Mouse (Mus musculus): ENCODE measurements around the gene Mocs3.

Mocs3 gene

DNA sequence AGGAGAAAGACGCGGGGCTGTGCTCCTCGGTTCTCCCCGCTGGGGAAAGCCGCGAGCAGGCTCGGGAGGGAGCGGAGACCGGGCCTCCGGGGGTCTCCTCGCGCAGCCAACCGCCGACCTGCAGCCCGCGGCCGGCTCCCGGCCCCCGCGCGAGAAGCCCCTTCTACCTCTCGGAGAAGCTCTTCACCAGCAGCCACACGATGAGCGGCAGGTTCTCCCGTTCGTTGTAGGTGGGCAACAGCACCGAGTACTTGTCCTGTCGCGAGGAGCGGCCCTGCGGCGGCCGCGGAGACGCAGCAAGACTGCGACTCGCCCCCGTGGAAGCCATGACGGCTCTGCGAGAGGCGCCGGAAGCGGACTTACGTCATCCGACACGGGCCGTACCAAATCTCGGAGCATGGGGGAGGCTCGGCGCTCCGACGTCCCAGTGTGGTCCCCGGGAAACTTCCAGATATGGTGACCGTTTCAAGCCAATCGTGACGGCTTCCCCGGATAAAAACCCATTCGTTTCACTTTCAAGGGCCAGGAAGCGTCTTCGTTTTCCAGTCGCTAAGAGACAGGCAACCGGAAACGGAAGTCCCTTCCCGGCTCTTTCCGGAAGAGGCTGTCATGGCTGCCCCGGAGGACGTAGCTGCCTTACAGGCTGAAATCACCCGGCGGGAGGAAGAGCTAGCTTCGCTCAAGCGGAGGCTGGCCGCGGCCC is at the start of gene Mocs3, which contains the start of the genes Gm20716 and Dpm1:
Gene Mocs3, plus strand, starts transcription at position 597 of the 703 bp plus-strand sequence.
Gene Gm20716, minus strand, starts transcription at position 339 of the 703 bp plus-strand sequence.
Gene Dpm1, minus strand, starts transcription at position 566 of the 703 bp plus-strand sequence.
- peak; percentile 83 for DNase-seq

DNA sequence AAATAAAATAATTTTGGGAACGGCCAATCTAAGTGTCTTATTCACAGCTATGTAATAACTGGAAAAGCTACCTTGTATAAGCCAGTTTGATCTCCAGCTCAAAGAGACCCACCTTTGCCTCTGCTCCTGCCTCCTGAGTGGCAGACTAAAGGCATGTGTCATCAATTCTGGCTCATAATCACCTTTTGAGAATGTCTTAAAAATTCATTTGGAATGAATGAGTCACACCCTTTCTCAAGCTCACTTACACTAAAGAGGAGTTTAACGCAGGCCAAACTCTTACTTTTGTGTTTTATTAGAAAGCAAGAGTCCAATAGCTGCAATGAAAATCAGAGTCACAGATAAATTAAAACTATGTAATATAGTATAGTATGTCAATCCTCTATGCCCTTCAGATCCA is 38.6 kb upstream of the Mocs3 start:
- no peak for DNase-seq

DNA sequence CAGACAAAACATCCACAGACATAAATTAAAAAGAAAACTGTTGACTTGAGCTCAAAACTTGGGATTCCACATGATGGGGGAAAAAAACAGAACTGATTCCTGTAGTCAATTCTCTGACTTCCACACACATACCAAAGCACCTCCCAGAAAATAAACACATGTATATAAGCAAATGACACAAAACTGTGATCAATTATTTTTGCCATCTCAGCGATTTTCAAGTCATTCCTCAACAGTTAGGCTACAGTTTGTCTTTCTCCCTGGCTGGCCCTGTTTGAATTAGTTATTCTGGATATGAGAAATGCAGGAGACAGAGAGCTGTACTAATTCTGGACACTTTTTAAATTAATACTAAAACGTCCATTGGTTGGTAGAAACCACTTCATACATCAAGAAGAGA is 36.7 kb upstream of the Mocs3 start:
- no peak for DNase-seq

DNA sequence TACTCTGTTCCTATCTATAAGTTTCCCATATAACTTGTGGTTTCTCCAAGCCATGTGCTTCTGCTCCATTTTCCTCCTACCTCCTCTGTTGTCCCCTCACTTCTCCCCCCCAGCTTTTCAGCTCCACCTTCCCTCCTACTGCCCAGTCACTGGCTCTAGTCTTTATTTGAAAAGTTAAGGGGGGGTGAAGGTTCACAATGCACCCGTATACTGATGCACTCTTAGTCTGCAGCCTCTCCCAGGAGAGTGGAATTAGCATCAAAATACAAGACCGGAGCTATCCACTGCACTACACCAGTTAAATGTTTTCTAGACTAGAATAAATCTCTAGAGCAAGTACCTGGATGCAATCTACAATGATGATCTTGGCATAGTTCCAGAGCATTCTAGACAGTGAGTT is 34.7 kb upstream of the Mocs3 start:
- no peak for DNase-seq

DNA sequence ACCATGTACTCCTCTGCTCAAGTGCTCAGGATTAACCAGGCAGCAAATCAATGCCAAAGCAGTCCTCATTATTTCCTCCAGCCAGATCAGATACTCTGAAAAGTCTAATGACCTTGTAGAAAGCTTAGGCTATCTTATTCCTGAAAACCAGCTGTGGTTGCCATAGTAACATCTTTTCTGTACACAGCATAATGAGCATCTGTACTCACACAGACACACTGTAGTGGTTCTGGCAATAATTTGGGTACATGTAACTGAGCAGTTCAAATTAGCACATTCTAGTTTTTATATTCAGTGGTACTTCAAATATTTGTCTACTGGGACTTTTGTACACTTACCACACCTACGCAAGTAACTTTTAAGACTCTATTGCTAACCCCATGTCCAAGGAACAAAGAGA is 32.0 kb upstream of the Mocs3 start:
- DNase-seq = no peak

DNA sequence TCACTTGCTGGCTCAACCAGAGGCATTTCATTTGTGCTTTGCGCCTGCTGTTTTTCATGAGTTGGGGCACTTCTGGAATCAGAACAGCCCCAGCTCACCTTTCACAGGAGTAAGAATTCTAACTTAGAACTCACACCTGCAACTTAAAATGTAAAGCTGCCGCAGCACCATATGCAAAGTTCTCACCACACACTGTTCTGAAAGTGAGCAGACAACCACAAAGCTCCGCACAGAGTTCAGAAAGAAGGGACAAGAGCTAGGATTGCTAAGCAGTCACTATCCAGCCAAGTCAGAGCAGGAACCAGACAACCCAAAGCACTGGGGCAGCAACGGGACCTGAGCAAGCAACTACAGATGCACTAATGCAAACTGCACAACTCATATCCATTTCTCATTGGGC is 30.9 kb upstream of the Mocs3 start:
- no peak for DNase-seq

DNA sequence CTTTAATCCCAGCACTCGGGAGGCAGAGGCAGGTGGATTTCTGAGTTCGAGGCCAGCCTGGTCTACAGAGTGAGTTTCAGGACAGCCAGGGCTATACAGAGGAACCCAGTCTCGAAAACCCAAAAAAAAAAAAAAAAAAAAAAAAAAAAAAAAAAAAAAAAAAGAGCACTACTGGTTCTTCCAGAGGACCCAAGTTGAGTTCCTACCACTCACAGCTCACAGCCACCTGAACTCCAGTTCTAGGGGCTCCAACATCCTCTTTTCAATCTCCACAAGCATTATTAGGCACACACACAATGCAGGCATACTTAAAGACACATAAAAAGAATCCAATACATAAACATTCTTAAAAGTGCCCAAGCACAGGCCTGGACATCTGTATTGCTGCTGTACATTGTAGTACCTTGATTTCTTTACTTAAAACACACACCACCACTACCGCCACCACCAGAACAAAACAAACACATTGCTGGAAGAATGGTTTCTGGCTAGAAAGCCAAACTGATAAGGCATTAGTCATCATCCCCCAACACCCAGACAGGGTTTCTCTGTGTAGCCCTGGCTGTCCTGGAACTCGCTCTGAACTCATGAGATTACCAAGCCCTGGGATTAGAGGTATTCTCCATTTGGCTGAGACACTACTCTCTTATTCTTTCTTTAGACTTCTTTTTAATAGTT is 30.3 kb upstream of the Mocs3 start:
- DNase-seq = no peak

DNA sequence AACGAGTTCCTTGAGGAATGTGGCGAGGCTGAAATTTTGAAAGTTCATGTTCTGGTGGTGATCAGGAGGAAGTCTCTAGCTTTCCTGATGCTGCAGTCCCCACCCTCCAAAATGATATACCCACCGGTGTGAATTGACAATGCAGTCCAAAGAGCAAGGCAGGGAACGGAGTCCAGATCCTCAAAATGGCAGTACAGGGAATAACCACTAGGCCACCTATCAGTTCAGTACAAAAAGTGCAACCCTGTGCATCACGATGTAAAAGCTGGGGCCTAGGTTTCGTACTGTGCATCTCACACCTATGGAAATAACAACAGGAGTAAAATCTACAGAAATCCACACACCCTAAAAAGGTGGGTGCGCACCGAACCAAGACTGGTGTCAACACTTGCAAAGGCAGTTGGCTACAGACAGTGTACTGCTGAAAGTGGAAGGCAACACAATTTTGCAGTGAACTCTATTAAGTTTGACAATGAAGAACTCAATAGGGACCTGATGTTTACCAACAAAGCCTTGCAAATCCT is 25.9 kb upstream of the Mocs3 start:
- DNase-seq = no peak

DNA sequence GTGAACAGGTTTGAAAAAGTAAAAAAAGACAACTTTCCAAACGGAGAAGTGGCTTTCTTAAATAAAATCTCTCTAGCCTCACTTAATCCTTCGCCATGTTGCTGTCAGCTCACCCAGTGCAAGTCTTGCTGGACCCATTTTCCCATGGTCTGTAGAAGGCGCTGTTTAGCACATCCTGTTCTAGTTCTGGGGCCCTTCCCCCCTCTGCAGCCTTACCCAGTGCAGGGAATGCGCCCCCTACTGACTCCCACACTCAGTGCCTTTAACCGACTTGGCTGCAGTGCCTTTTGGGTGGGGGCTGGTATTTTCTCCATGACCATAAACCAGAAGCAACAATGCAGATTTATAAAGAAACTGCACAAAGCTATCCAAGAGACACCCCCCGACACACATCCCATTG is 25.2 kb upstream of the Mocs3 start:
- peak; percentile 83 for DNase-seq

DNA sequence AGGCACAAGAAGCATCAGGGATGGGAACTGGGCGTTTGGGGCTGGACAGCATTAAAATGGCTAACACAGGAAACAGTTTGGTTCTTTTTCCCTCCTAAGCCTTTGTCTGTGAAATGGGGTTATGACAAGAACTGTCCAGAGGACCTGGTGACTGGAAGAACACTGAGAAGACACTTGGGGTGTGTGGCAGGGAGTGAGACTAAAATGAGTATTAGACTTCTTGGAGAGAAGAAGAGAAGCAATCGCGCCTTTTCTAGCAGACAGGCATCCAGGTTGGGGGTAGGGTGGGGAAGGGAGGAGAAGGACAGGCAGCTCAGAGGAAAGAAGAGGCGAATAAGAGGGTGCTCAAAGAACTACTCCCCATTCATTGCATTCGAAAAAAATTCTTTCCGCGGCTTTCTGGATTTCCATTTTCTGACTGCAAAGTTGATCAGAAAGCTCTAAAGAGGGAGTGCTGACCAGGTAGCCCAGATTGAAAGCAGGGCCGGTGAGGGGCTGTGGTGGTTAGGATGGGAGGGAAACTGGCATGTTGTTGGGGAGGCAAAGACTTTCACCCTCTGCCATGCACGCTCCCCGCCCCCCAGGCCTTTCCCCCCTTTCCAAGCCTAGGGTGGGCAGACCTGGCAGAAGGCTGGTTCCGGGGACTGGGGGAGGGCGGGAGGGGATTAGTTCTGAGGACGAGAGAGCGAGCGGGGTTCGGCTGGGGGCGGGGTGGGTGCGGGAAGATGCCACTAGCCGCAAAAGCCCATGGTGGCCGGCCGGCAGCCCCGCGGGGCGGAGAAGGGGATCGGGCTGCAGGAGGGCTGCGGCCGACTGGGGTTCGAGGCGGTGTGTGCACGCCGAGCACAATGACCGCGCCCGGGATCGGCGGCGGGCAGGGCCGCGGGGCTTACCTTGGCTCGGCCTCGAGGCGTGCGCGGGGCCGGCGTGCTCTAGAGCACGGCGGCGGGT is 24.5 kb upstream of the Mocs3 start:
- DNase-seq = peak; percentile 62

DNA sequence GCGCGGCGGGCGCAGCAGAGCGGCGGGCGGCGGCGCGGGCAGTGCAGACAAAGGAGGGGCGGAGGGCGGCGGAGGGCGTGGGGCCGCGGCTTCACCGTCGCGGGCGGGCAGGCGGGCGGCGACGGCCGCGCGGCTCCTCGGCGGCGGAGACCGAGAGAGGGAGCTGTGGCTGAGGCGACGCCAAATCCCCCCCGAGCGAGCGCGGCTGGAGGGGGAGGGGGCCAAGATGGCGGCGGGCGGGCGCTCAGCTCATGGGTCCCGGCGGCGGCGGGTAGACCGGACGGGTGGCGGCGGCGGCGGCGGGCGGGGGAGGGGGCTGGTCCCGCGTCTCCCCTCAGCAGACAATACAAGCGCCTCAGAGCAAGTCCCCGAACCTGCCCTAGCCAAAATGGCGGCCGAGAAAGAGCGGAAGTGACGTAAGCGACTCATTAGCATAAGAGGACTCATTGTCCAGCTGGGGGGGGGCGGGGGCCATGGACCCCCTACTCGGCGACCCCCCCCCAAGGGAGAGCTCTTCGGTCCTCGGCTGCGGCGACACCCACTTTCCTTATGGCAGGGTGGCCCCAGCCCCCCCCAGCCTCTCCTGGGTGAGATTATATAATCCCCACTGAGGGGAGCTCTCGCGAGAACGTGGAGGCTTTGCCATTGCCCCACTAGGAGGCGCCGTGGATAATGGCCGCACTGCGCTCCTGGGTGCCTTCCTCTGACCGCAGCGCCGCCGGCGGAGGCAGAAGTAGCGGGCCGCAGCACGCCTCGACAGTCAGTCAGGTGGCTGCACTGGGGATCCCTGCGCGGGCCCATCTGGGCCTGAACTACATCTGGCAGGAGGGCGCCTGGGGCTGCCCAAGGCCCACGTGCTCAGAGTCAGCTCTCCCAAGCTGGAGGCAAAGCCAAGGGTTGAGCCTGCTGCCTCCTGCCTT is 23.4 kb upstream of the Mocs3 start, which contains the start of gene Adnp:
Gene Adnp, minus strand, starts transcription at position 388 of the 920 bp plus-strand sequence.
- peak; percentile 93 for DNase-seq

DNA sequence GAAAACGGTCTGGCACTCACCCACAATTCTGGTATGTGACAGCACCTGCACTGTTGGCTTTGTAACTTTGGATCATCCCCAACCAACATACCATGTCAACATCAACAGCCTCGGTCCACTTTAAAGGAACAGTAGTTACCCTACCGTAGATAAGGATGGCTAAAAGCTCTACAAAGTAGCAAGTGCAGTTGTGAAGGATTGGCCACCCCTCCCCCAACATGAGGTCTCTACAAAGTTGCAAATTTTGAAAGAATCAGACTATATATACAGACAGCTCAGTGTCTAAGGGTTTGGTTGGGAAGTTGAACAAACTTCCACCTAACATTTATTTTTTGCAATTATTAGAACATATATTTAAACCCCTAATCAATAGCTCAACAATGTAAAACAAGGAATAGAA is 22.5 kb upstream of the Mocs3 start:
- DNase-seq = no peak

DNA sequence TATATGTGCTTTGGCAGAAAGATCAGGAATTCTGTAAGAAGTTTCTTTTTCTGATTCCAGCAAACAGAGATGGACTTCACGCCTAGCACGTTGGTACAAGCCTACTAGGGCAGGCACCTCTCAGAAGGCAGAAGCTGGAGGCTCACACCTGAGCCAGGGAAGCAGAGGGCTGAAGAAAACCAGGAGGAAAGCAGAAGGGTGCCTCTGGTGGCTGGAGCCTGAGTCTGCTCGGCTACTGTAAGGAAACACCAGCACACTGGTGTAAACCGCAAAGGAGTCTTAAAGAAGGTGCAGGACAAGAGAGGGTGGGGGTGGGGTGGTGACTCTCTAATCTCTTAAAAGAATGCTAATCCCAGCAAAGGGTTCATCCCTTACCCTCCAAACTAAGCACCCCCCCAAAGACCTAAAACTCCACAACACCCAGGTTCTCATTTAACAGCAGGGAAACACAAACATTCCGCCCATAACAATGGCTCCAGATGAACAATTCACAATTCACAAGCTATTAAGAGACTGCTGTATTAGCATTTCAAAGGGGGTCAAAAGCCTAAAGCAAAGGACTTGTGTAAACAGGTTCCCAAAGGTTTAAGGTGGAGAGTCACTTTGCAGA is 16.5 kb upstream of the Mocs3 start:
- DNase-seq = no peak

DNA sequence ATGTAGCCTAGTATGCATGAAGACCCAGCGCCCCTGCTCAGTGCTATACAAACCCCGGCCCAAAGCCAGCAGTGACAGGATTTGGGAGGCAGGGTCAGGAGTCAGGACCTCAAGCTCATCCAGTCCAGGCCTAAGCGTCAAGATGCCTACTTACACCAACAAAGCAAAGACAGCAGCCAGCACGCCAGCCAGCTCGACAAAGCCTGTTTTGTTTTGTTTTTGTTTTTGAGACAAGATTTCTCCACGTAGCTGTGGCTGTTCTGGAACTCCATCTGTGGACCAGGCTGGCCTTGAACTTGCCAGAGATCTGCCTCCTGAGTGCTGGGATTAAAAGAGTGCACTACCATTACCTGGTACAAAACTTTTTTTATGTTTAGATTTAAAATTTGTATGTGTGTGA is 7.1 kb upstream of the Mocs3 start:
- DNase-seq = no peak

DNA sequence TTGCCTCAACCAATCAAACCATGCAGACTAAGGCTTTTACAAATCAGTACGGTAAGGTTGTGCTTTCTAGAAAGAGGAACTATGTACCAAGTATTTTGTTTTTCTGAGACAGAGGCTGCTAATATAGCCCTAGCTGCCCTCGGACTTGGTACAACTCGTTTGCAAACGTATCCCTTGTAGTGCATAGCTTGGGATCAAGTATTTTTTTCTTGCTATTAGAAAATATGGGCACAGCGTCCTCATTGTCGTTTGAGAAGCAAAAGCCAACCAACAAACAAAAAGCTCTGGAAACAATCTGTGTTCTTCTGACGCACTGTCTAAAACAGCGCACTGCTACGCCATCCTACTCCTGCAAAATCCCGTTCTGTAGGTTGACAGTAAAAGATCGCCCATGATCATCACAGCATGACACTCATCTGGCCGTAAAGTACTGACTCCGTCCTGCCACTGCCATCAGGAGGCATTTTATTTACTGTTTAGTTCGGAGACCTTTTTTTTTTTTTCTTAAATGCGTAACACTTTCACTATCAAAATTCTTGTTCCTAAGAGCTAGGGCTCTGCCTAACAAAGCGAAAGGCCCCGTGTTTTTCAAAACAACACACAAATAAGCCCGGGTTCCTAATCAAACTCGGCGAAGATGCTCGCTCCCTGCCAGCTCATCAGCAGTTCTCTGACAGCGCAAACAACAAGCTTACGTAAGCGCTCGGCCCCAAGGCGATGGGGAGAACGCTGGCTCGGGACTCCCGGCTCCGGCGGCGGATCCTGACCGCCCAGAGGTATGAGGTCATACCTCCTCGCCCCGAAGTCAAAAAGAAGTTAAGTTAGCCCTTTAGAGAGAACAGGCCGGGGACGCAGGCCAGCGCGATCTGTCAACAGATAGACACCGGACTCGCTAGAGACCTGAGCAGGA is 1.1 kb upstream of the Mocs3 start:
- peak; percentile 56 for DNase-seq

DNA sequence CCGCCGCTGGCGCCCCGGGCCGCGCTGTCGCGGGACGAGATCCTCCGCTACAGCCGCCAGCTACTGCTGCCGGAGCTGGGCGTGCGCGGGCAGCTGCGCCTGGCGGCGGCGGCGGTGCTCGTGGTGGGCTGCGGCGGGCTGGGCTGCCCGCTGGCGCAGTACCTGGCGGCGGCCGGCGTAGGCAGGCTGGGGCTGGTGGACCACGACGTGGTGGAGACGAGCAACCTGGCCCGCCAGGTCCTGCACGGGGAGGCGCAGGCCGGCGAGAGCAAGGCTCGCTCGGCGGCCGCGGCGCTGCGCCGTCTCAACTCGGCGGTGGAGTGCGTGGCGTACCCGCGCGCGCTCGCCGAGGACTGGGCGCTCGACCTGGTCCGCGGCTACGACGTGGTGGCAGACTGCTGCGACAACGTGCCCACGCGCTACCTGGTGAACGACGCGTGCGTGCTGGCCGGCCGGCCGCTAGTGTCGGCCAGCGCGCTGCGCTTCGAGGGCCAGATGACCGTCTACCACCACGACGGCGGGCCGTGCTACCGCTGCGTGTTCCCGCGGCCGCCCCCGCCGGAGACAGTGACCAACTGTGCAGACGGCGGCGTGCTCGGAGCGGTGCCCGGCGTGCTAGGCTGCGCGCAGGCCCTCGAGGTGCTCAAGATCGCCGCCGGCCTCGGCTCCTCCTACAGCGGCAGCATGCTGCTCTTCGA is 500 bp downstream of the Mocs3 start:
- peak; percentile 49 for DNase-seq

DNA sequence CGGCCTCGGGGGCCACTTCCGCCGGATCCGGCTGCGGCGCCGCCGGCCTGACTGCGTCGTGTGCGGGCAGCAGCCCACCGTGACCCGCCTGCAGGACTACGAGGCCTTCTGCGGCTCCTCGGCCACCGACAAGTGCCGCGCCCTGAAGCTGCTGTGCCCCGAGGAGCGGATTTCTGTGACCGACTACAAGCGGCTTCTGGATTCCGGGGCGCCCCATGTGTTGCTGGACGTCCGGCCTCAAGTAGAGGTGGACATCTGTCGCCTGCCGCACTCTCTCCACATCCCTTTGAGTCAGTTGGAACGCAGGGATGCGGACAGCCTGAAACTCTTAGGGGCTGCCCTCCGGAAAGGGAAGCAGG is 1.0 kb downstream of the Mocs3 start:
- DNase-seq = no peak

DNA sequence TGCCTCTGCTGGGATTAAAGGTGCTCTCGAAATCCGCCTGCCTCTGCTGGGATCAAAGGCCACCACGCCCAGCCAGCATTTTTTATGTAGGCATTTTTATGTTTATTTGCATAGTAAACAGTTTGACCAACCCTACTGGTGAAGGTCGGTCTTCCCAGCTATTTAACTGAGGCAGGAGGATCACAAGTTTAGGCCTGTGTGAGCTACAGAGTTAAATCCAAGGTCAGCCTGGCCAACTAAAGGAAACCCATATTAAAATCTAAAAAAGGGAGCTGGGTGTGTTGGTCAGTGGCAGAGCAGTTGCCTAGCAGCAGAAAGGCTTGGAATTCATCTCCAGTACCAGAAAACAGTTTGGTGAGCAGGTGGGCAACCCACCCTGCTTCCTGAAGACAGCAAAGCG is 2.9 kb downstream of the Mocs3 start:
- DNase-seq = no peak

DNA sequence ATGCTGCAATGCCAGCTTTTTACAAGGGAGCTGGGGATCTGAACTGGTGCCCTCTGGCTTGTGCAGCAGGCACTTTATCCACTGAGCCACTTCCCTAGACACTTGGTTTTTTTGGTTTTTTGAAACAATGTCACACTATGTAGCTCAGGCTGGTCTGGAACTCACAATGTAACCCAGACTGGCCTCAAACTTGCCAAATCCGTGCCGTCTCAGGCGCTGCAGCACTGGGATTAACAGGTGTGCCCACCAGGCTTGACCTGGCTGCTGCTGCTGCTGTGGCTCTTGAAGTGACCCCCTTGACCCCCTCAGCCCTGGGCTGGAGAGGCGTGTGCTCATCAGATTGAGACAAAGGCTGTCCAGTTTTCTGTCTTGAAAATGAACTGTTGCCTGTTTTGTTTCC is 7.9 kb downstream of the Mocs3 start:
- no peak for DNase-seq

DNA sequence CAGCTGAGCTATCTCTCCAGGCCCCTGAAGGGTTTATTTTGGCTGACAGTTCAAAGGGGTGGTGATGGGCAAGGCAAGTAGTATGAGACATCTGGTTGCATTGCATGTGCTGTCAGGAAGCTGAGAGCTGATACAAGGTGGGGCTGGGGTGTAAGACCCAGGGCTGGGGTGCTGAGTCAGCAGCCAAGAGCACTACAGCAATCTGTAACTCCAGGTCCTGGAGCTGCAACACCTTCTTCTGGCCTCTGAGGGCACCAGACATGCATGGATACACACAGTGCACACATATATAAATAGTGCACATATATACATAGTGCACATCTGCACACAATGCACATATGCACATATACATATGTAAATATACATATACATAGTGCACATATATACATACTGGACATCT is 12.4 kb downstream of the Mocs3 start:
- no peak for DNase-seq

Data from cerebellum, adult 11-12 months (tissue).